Mouse (Mus musculus): ENCODE data around the gene Cby3. TPM values are rescaled to one million over a fixed set of nuclear protein-coding genes. Genes with fewer than 3 reads are reported as not detected.

The Cby3 gene
- polyA plus RNA-seq, 1 experiment from 2014 or later = 0.21 TPM

DNA sequence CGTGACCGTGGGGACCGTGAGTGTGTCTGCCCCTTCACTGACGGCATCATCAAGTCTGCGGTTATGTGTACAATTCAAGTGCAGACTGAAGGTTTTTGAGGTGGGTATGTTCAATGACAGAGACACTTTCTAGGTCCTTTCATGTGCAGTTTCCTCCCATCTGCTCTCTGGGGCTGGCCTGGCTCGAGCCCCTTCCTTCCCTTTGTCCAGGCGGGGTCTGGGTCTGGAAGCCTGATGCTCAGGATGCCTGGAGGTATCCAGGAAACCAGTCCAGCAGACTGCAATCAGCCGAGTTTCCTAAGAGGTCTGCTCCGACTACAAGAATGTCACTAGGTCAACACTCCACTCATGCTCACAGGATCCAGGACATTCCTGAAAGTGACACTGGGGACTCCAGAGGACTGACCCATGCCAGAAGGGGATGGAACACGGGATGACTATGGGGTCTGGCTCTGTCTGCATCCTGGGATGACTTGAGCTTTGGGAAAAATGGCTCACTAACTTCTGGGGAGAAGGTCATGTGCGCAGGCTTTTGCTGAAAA, 42.6 kb downstream of the Cby3 start:
- H3K4me3 ChIP-seq (ENCODE audit: low read depth, low read length) = no peak overlapping the region
- 76% methylated on average over 11 of the region's 11 CpGs for WGBS (ENCODE audit: insufficient replicate concordance)
- H3K27me3 ChIP-seq (ENCODE audit: insufficient read depth, low read length) = no peaks in the 10 kb centered on the region
- DNase-seq (no peak), ATAC-seq (peak; percentile 13; the same call in 1 of the 2 replicates)
- H3K9ac ChIP-seq (replicated peaks) = no peak overlapping the region
- H3K36me3 ChIP-seq (replicated peaks; ENCODE audit: insufficient read depth, low read length) = peaks cover 40% of the 10 kb centered on the region
- H3K27ac ChIP-seq (ENCODE audit: low read depth) = no peak overlapping the region
- TF ChIP-seq EP300 (IDR thresholded peaks at IDR 0.05; ENCODE audit: low read depth) = no peak
- TF ChIP-seq CTCF (IDR thresholded peaks at IDR 0.05; ENCODE audit: low read depth) = no peak
- H3K4me1 ChIP-seq (ENCODE audit: insufficient read depth) = no peaks in the 10 kb centered on the region
- H3K9me3 ChIP-seq (ENCODE audit: low read length) = no peaks in the 10 kb centered on the region
- H3K4me2 ChIP-seq (ENCODE audit: low read depth, low read length) = no peak overlapping the region

DNA sequence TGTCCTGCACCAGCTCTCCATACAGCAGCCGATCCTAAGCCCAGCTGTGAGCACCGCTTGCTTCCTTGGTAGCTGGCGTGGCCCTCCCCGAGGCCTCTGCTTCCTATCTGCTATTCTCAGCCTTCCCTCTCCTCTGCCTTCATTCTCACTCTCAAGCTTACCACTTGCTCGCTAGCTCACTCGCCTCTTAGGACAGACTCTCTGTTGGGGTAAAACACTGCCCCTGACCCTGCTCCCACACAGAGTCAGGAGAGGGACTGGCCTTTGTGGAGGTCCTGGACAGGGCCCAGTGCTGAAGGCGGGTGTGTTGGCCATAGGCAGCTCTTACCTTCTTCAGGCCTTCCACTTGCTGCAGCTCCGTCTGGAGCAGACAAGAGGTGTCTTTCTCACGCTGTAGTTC, 43.1 kb downstream of the Cby3 start:
- TF ChIP-seq CTCF (IDR thresholded peaks at IDR 0.05; ENCODE audit: low read depth) = no peak
- no peak for TF ChIP-seq EP300 (IDR thresholded peaks at IDR 0.05; ENCODE audit: low read depth)
- no peak for DNase-seq
- ATAC-seq = no peak
- peaks cover 40% of the 10 kb centered on the region for H3K36me3 ChIP-seq (replicated peaks; ENCODE audit: insufficient read depth, low read length)
- H3K9me3 ChIP-seq (ENCODE audit: low read length) = no peaks in the 10 kb centered on the region
- no peaks in the 10 kb centered on the region for H3K27me3 ChIP-seq (ENCODE audit: insufficient read depth, low read length)
- H3K27ac ChIP-seq (ENCODE audit: low read depth) = no peak overlapping the region
- WGBS (ENCODE audit: insufficient replicate concordance) = 70% methylated on average over 9 of the region's 9 CpGs
- no peak overlapping the region for H3K4me3 ChIP-seq (ENCODE audit: low read depth, low read length)
- no peak overlapping the region for H3K4me2 ChIP-seq (ENCODE audit: low read depth, low read length)
- no peak overlapping the region for H3K9ac ChIP-seq (replicated peaks)
- no peaks in the 10 kb centered on the region for H3K4me1 ChIP-seq (ENCODE audit: insufficient read depth)

DNA sequence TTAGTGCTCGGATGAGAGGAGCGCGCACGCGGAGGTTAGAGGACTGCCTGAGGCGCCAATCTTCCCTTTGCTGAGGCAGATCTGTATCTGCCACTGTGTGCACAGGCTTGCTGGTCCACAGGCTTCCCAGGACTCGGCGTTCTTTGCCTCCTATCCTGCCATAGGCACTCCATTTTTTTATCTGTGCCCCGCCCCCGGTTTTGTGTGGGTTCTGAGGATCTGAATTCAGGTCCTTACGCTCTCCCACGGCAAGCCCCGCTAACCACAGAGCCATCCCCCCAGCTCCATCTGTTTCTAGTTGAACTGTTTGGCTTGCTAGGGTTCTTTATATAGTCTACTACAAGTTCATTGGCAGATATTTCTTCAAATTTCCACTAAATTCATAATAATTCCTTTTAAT, 44.5 kb downstream of the Cby3 start:
- no peak overlapping the region for H3K27ac ChIP-seq (ENCODE audit: low read depth)
- 85% methylated on average over 13 of the region's 13 CpGs for WGBS (ENCODE audit: insufficient replicate concordance)
- H3K4me1 ChIP-seq (ENCODE audit: insufficient read depth) = no peaks in the 10 kb centered on the region
- H3K36me3 ChIP-seq (replicated peaks; ENCODE audit: insufficient read depth, low read length) = peaks cover 37% of the 10 kb centered on the region
- ATAC-seq (no peak), DNase-seq (no peak)
- TF ChIP-seq CTCF (IDR thresholded peaks at IDR 0.05; ENCODE audit: low read depth) = no peak
- no peak for TF ChIP-seq EP300 (IDR thresholded peaks at IDR 0.05; ENCODE audit: low read depth)
- H3K27me3 ChIP-seq (ENCODE audit: insufficient read depth, low read length) = no peaks in the 10 kb centered on the region
- H3K9ac ChIP-seq (replicated peaks) = no peak overlapping the region
- H3K4me2 ChIP-seq (ENCODE audit: low read depth, low read length) = no peak overlapping the region
- no peak overlapping the region for H3K4me3 ChIP-seq (ENCODE audit: low read depth, low read length)
- H3K9me3 ChIP-seq (ENCODE audit: low read length) = no peaks in the 10 kb centered on the region

DNA sequence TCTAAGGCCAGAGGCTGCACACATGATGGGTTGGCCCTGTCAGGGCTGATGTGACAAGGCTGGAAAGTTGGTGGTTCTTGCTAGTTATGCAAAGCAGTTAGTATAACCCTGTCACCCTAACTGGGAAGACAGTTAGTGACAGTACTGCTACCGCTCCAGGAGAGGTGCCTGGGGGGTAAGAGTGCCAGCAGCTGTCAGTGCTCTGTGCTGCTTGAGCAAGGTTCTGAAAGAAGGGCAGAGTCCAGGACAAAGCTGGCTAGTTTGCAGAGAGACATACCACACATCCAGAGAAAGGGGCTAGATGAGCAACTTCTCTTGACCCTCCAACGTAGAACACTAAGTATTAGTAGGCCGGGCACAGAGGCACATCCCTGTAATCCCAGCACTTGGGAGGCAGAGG, 48.2 kb downstream of the Cby3 start:
- no peak for DNase-seq
- ATAC-seq = no peak
- Histone ChIP-seq H3K4me1 (ENCODE audit: insufficient read depth) (no peaks in the 10 kb centered on the region), H3K27ac (ENCODE audit: low read depth) (no peak overlapping the region), H3K9ac (replicated peaks) (no peak overlapping the region), H3K36me3 (replicated peaks; ENCODE audit: insufficient read depth, low read length) (peaks cover 31% of the 10 kb centered on the region), H3K27me3 (ENCODE audit: insufficient read depth, low read length) (no peaks in the 10 kb centered on the region), H3K9me3 (ENCODE audit: low read length) (no peaks in the 10 kb centered on the region), H3K4me3 (ENCODE audit: low read depth, low read length) (no peak overlapping the region), H3K4me2 (ENCODE audit: low read depth, low read length) (no peak overlapping the region)
- TF ChIP-seq EP300 (IDR thresholded peaks at IDR 0.05; ENCODE audit: low read depth) = no peak
- no peak for TF ChIP-seq CTCF (IDR thresholded peaks at IDR 0.05; ENCODE audit: low read depth)
- 90% methylated on average over 3 of the region's 3 CpGs for WGBS (ENCODE audit: insufficient replicate concordance)

DNA sequence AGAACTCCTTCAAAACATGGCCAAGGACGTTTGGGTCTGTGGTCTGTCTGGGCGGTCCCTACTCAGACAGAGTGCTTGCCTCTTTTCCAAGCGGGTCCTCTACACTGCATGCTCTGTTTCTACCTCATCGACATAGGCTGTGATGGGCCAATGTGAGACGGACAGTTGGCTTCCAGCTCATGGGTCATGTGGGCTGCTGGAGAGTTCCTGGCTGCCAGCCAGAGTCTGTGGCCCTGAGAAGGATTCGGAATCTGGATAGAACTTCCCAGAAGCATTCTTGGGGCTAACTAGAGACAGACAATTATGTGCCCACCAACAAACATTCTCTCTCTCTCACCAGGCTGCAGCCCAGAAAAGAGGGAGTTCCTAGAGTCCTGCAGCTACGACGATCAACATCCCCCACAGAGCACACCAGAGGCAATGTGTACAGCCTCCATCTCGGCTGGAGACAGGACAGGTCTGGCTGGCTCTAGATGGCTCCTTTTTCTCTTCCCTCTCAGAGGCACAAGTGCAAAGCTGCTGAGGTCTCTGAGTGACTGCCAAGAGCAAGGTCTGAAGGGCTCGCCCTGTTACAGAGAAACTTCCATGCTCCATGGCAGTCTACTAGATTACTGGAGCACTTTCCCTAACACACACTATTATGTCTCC, 49.2 kb downstream of the Cby3 start:
- Histone ChIP-seq H3K4me3 (ENCODE audit: low read depth, low read length) (no peak overlapping the region), H3K9me3 (ENCODE audit: low read length) (no peaks in the 10 kb centered on the region), H3K4me1 (ENCODE audit: insufficient read depth) (no peaks in the 10 kb centered on the region), H3K36me3 (replicated peaks; ENCODE audit: insufficient read depth, low read length) (peaks cover 26% of the 10 kb centered on the region), H3K27ac (ENCODE audit: low read depth) (no peak overlapping the region), H3K9ac (replicated peaks) (no peak overlapping the region), H3K4me2 (ENCODE audit: low read depth, low read length) (no peak overlapping the region), H3K27me3 (ENCODE audit: insufficient read depth, low read length) (no peaks in the 10 kb centered on the region)
- WGBS (ENCODE audit: insufficient replicate concordance) = 72% methylated on average over 10 of the region's 10 CpGs
- DNase-seq = no peak
- ATAC-seq = no peak
- no peak for TF ChIP-seq EP300 (IDR thresholded peaks at IDR 0.05; ENCODE audit: low read depth)
- no peak for TF ChIP-seq CTCF (IDR thresholded peaks at IDR 0.05; ENCODE audit: low read depth)

DNA sequence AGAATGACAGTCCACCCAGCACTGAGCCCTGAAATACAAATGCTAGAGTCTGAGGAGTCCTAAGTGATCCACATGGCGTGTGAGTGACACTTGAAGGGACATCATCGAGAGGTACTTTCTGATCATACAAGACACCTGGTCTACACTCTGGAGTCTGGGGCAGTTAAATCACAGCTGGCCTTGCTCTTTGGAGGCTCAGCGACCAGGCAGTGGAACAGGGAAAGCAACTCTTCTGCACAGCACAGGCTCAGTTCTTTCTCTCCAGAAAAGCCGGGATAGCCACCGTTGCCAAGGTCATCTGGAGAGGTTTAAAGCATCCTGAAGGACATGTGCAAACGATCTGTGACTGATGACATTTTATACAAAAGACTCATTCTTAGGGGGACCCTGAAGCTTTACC, 53.0 kb downstream of the Cby3 start:
- no peak overlapping the region for H3K4me3 ChIP-seq (ENCODE audit: low read depth, low read length)
- WGBS (ENCODE audit: insufficient replicate concordance) = 77% methylated on average over 6 of the region's 6 CpGs
- no peak for ATAC-seq
- H3K27ac ChIP-seq (ENCODE audit: low read depth) = no peak overlapping the region
- no peaks in the 10 kb centered on the region for H3K9me3 ChIP-seq (ENCODE audit: low read length)
- no peaks in the 10 kb centered on the region for H3K4me1 ChIP-seq (ENCODE audit: insufficient read depth)
- no peak for TF ChIP-seq EP300 (IDR thresholded peaks at IDR 0.05; ENCODE audit: low read depth)
- TF ChIP-seq CTCF (IDR thresholded peaks at IDR 0.05; ENCODE audit: low read depth) = no peak
- no peak for DNase-seq
- no peak overlapping the region for H3K9ac ChIP-seq (replicated peaks)
- no peaks in the 10 kb centered on the region for H3K27me3 ChIP-seq (ENCODE audit: insufficient read depth, low read length)
- H3K4me2 ChIP-seq (ENCODE audit: low read depth, low read length) = no peak overlapping the region
- H3K36me3 ChIP-seq (replicated peaks; ENCODE audit: insufficient read depth, low read length) = peaks cover 10% of the 10 kb centered on the region

MicroRNAs encoded within 50 kb of the gene (microRNA counts, 519-probe panel; counts per million panel counts)
- microRNA mmu-miR-804 = 3,887 counts per million, percentile 43 among the panel's probes with 10 or more counts

Small RNA genes lying within 50 kb of the gene (microRNA-seq; reads per million reads assigned to microRNA genes)
- gene Mir804 = not detected

Other genes with a start within 250 kb of the Cby3 start
- 8.9 and 9.1 TPM in 2 replicates for gene Tbc1d9b, start 223.1 kb upstream of the Cby3 start, polyA plus RNA-seq (2015; fragmentation: Nextera tagmentation; extraction: Ambion mirVana)
- 5.0 and 5.1 TPM in 2 replicates for gene Mrnip, start 180.0 kb upstream of the Cby3 start, polyA plus RNA-seq (2015; fragmentation: Nextera tagmentation; extraction: Ambion mirVana)
- gene Sqstm1, start 143.6 kb upstream of the Cby3 start, polyA plus RNA-seq (2015; fragmentation: Nextera tagmentation; extraction: Ambion mirVana) = 154 and 172 TPM in 2 replicates
- 17.2 and 18.6 TPM in 2 replicates for gene Mgat4b, start 143.6 kb upstream of the Cby3 start, polyA plus RNA-seq (2015; fragmentation: Nextera tagmentation; extraction: Ambion mirVana)
- gene Ltc4s, start 115.8 kb upstream of the Cby3 start, polyA plus RNA-seq (2015; fragmentation: Nextera tagmentation; extraction: Ambion mirVana) = 0.68 and 0.89 TPM in 2 replicates
- 1.6 TPM in 2 replicates for gene Maml1, start 62.2 kb upstream of the Cby3 start, polyA plus RNA-seq (2015; fragmentation: Nextera tagmentation; extraction: Ambion mirVana)
- gene Canx, start 28.8 kb upstream of the Cby3 start, polyA plus RNA-seq (2015; fragmentation: Nextera tagmentation; extraction: Ambion mirVana) = 125 and 130 TPM in 2 replicates
- 70.1 and 71.1 TPM in 2 replicates for gene Hnrnph1, start 22.5 kb downstream of the Cby3 start, polyA plus RNA-seq (2015; fragmentation: Nextera tagmentation; extraction: Ambion mirVana)
- gene Rufy1, start 76.7 kb downstream of the Cby3 start, polyA plus RNA-seq (2015; fragmentation: Nextera tagmentation; extraction: Ambion mirVana) = 7.1 and 7.9 TPM in 2 replicates
- gene Adamts2, start 247.6 kb downstream of the Cby3 start, polyA plus RNA-seq (2015; fragmentation: Nextera tagmentation; extraction: Ambion mirVana) = 2.2 and 2.3 TPM in 2 replicates

Measured in liver, postnatal 0 days (tissue).